Mouse (Mus musculus) embryonic facial prominence, embryonic 14.5 days (tissue): ENCODE data around the gene Rprml. TPM values are rescaled to one million over a fixed set of nuclear protein-coding genes. Genes with fewer than 3 reads are reported as not detected.

ENCODE experiments used
- ATAC-seq: fragments of 200-750 bp; cut with Nextera tagmentation; 2 replicates; pipeline ENCODE4 v1.8.0; 2017; ENCODE audit warnings: low read depth, moderate number of reproducible peaks, moderate TSS enrichment
- DNase-seq: peaks from one replicate; pipeline ENCODE4 v3.0.0-alpha.2; 2015; ENCODE audit warnings: low spot score
- H3K27ac ChIP-seq: fragments of 300-500 bp; sonication (generic); replicated peaks from 2 replicates; pipeline ENCODE4 v1.5.1; 2014; ENCODE audit warnings: low read depth, mild to moderate bottlenecking, low read length, moderate library complexity
- H3K27me3 ChIP-seq: fragments of 300-500 bp; sonication (generic); replicated peaks from 2 replicates; pipeline ENCODE4 v1.6.1; 2014; ENCODE audit warnings: low read length; ENCODE audit not compliant: control insufficient read depth, insufficient read depth
- H3K36me3 ChIP-seq: fragments of 300-500 bp; sonication (generic); 2 replicates; pipeline ENCODE4 v1.6.1; 2014; ENCODE audit warnings: low read length, mixed read lengths; ENCODE audit not compliant: control insufficient read depth, insufficient read depth
- H3K4me1 ChIP-seq: fragments of 300-500 bp; sonication (generic); 2 replicates; pipeline ENCODE4 v1.6.1; 2014; ENCODE audit warnings: antibody characterized with exemption, low read length; ENCODE audit not compliant: control insufficient read depth, insufficient read depth
- H3K4me2 ChIP-seq: fragments of 300-500 bp; sonication (generic); 2 replicates; pipeline ENCODE4 v1.6.1; 2014; ENCODE audit warnings: low read depth, mild to moderate bottlenecking, low read length, moderate library complexity, mixed read lengths
- H3K4me3 ChIP-seq: fragments of 300-500 bp; sonication (generic); 2 replicates; pipeline ENCODE4 v1.5.1; 2014; ENCODE audit warnings: low read depth, mild to moderate bottlenecking, low read length
- H3K9ac ChIP-seq: fragments of 300-500 bp; sonication (generic); 2 replicates; pipeline ENCODE4 v1.6.1; 2014; ENCODE audit warnings: low read depth, mild to moderate bottlenecking, low read length, moderate library complexity, mixed read lengths
- H3K9me3 ChIP-seq: fragments of 300-500 bp; sonication (generic); 2 replicates; pipeline ENCODE4 v1.6.1; 2016; ENCODE audit warnings: low read length; ENCODE audit not compliant: control insufficient read depth
- WGBS: fragments of 180-500 bp; shearing (Covaris S2); extraction: QIAGEN DNeasy Blood & Tissue Kit; methylation state at CpG from one replicate; pipeline ENCODE4 v1.1.7; 2014; 5-methylcytosine and 5-hydroxymethylcytosine counted together
- polyA plus RNA-seq: library from polyadenylated mRNA; unstranded; fragments of >200 nt; fragmentation: Nextera tagmentation; extraction: Ambion mirVana; gene quantifications from 2 replicates; pipeline ENCODE4 v1.2.1, GENCODE M21; 2014

Gene Rprml
- polyA plus RNA-seq, 1 experiment from 2014 or later = not detected

GRCm38 (mm10) chr11:103653359-103653965 is 4.1 kb downstream of the Rprml start:
- 71% methylated on average over 10 of the region's 10 CpGs for WGBS
- Histone ChIP-seq H3K9me3 (no peaks in the 10 kb centered on the region), H3K27me3 (peaks cover 79% of the 10 kb centered on the region), H3K9ac (no peak overlapping the region), H3K36me3 (no peaks in the 10 kb centered on the region), H3K4me3 (no peak overlapping the region), H3K27ac (no peak overlapping the region), H3K4me1 (0 out of 2 replicates have a peak, but pooled peaks cover 4% of the 10 kb centered on the region), H3K4me2 (no peak overlapping the region)
- ATAC-seq (no peak), DNase-seq (no peak)

GRCm38 (mm10) chr11:103656520-103656919 is 7.2 kb downstream of the Rprml start:
- Histone ChIP-seq H3K4me3 (no peak overlapping the region), H3K27ac (no peak overlapping the region), H3K9ac (no peak overlapping the region), H3K4me2 (no peak overlapping the region), H3K4me1 (no peaks in the 10 kb centered on the region), H3K27me3 (peaks cover 49% of the 10 kb centered on the region), H3K36me3 (no peaks in the 10 kb centered on the region), H3K9me3 (no peaks in the 10 kb centered on the region)
- 4% methylated on average over 3 of the region's 3 CpGs for WGBS
- DNase-seq = peak; percentile 83
- no peak for ATAC-seq

- H3K36me3 ChIP-seq = no peaks in the 10 kb centered on the region
- no peak overlapping the region for H3K9ac ChIP-seq
- ATAC-seq = no peak
- H3K27me3 ChIP-seq = peaks cover 32% of the 10 kb centered on the region
- no peak for DNase-seq
- no peaks in the 10 kb centered on the region for H3K9me3 ChIP-seq
- H3K4me2 ChIP-seq = no peak overlapping the region
- H3K4me3 ChIP-seq = no peak overlapping the region
- WGBS = 72% methylated on average over 7 of the region's 7 CpGs
- H3K27ac ChIP-seq = no peak overlapping the region
- H3K4me1 ChIP-seq = no peaks in the 10 kb centered on the region
Measured at GRCm38 (mm10) chr11:103658189-103658588, 8.8 kb downstream of the Rprml start.

GRCm38 (mm10) chr11:103661863-103662262 is 12.5 kb downstream of the Rprml start:
- peaks cover 9% of the 10 kb centered on the region; the same call in 1 of the 2 replicates for H3K4me1 ChIP-seq
- no peak overlapping the region for H3K27ac ChIP-seq
- ATAC-seq (no peak), DNase-seq (no peak)
- H3K4me2 ChIP-seq = no peak overlapping the region
- whole genome bisulfite sequencing = 35% methylated on average over 4 of the region's 4 CpGs
- no peak overlapping the region for H3K9ac ChIP-seq
- no peak overlapping the region for H3K4me3 ChIP-seq
- H3K36me3 ChIP-seq = no peaks in the 10 kb centered on the region
- no peaks in the 10 kb centered on the region for H3K9me3 ChIP-seq
- H3K27me3 ChIP-seq = no peaks in the 10 kb centered on the region

GRCm38 (mm10) chr11:103662546-103662945 is 13.2 kb downstream of the Rprml start:
- Histone ChIP-seq H3K4me1 (peaks cover 10% of the 10 kb centered on the region; the same call in 1 of the 2 replicates), H3K27me3 (no peaks in the 10 kb centered on the region), H3K36me3 (no peaks in the 10 kb centered on the region), H3K9ac (no peak overlapping the region), H3K4me3 (no peak overlapping the region), H3K9me3 (no peaks in the 10 kb centered on the region), H3K27ac (no peak overlapping the region), H3K4me2 (no peak overlapping the region)
- ATAC-seq (no peak), DNase-seq (no peak)
- WGBS = 75% methylated on average over 5 of the region's 5 CpGs

- 82% methylated on average over 8 of the region's 8 CpGs for WGBS
- Histone ChIP-seq H3K4me3 (no peak overlapping the region), H3K9ac (no peak overlapping the region), H3K27ac (no peak overlapping the region), H3K9me3 (no peaks in the 10 kb centered on the region), H3K36me3 (no peaks in the 10 kb centered on the region), H3K4me1 (peaks cover 10% of the 10 kb centered on the region; the same call in 1 of the 2 replicates), H3K4me2 (no peak overlapping the region), H3K27me3 (no peaks in the 10 kb centered on the region)
- DNase-seq = no peak
- ATAC-seq = no peak
Measured at GRCm38 (mm10) chr11:103663119-103663518, 13.7 kb downstream of the Rprml start.

- Histone ChIP-seq H3K4me1 (peaks cover 10% of the 10 kb centered on the region; the same call in 1 of the 2 replicates), H3K27me3 (no peaks in the 10 kb centered on the region), H3K4me3 (no peak overlapping the region), H3K36me3 (no peaks in the 10 kb centered on the region), H3K9ac (no peak overlapping the region), H3K27ac (no peak overlapping the region), H3K9me3 (no peaks in the 10 kb centered on the region), H3K4me2 (no peak overlapping the region)
- ATAC-seq (peak; percentile 9; the same call in 1 of the 2 replicates), DNase-seq (no peak)
- 36% methylated on average over 1 of the region's 1 CpGs for WGBS
Measured at GRCm38 (mm10) chr11:103665695-103666094, 16.3 kb downstream of the Rprml start.

- 21% methylated on average over 10 of the region's 10 CpGs for WGBS
- H3K9ac ChIP-seq = no peak overlapping the region
- H3K4me3 ChIP-seq = no peak overlapping the region
- H3K9me3 ChIP-seq = no peaks in the 10 kb centered on the region
- ATAC-seq = peak; percentile 41; the same call in 1 of the 2 replicates
- peak; percentile 47 for DNase-seq
- H3K4me1 ChIP-seq = peaks cover 10% of the 10 kb centered on the region; the same call in 1 of the 2 replicates
- no peaks in the 10 kb centered on the region for H3K36me3 ChIP-seq
- no peak overlapping the region for H3K4me2 ChIP-seq
- H3K27me3 ChIP-seq = no peaks in the 10 kb centered on the region
- H3K27ac ChIP-seq = no peak overlapping the region
Measured at GRCm38 (mm10) chr11:103666181-103666906, 17.0 kb downstream of the Rprml start.
